Mouse (Mus musculus) embryonic fibroblast, embryonic 13.5 days (primary cell): ENCODE measurements around the gene Gm10762.

Experiments
- CTCF ChIP-seq: IDR thresholded peaks from 2 replicates; pipeline ENCODE4 v1.5.1; 2011; ENCODE audit warnings: mild to moderate bottlenecking, control low read depth, low read length, moderate library complexity, borderline replicate concordance; ENCODE audit not compliant: insufficient read depth
- POLR2A ChIP-seq: IDR thresholded peaks from 2 replicates; pipeline ENCODE4 v1.6.1; 2011; ENCODE audit warnings: low read depth, mild to moderate bottlenecking, control low read depth, low read length, moderate library complexity

DNA sequence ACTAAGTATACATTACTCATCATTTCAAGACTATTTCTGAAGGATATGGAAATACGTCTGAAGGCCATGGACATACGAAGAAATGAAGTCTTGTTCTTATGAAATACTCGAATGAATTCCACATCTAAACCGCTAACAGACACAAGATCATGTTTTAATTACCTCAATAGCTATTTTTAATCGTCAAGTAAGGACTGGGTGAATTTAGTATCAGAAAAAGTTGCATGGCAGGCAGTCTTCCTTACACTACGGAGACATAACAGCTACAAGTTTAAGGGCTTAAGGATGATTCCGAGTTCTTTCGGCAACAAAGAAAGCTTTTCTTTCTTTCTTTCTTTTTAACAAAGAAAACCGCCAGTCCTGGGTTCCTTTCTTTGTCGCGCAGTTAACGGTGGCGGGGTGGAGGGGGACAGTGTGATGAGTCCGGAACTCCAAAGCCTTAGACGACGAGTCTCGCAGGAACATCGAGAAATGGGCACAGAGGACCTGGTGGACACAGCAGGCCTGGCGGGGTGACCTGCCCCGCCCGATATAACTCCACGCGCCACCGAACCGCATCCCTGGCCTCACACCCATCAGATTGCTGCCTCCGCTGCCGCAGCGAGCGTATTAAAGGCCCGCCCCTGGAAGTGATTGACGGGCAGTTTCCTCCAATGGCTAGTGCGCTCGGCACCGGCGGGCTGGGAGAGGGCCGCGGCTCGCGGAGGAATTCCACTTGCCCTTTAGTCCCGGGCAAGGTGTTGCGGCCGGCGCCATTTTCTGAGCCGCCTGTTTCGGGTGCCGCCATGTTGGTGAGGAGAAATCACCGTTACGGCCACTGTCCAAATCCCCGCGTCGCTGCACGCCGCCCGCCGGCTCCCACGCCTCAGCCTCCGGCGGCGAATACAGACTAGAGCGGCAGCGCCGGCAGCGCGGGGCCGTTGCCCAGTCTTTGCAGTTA is 614 bp downstream of the Gm10762 start, which contains the start of gene Zc3h6:
- no peak for TF ChIP-seq CTCF
- peak; percentile 96 for TF ChIP-seq POLR2A
